Mouse (Mus musculus) liver, embryonic 14.5 days (tissue): ENCODE measurements around the gene Tex10. TPM values are rescaled to one million over a fixed set of nuclear protein-coding genes. Genes with fewer than 3 reads are reported as not detected.

Experiments used
- ATAC-seq: fragments of 200-750 bp; cut with Nextera tagmentation; 2 replicates; pipeline ENCODE4 v1.8.0; 2017; ENCODE audit warnings: moderate number of reproducible peaks, mild to moderate bottlenecking, moderate library complexity; ENCODE audit not compliant: insufficient read depth
- DNase-seq, 3 experiments: peaks; one replicate each; pipeline ENCODE4 v3.0.0-alpha.2; 2012 to 2013; ENCODE audit warnings: low read depth in 3 of 3, low spot score in 3 of 3
- H3K27ac ChIP-seq: fragments of 300-500 bp; sonication (generic); 2 replicates; pipeline ENCODE4 v1.5.1; 2014; ENCODE audit warnings: moderate library complexity, mild to moderate bottlenecking, control low read depth, inconsistent platforms
- H3K27me3 ChIP-seq: fragments of 300-500 bp; sonication (generic); 2 replicates; pipeline ENCODE4 v1.6.1; 2014; ENCODE audit warnings: mild to moderate bottlenecking, low read length, moderate library complexity; ENCODE audit not compliant: control insufficient read depth, insufficient read depth
- H3K36me3 ChIP-seq: fragments of 300-500 bp; sonication (generic); replicated peaks from 2 replicates; pipeline ENCODE4 v1.6.1; 2014; ENCODE audit warnings: low read depth; ENCODE audit not compliant: control insufficient read depth, insufficient read depth
- H3K4me1 ChIP-seq, 2 experiments: fragments of 200-500 bp in 1 of 2; fragments of 300-500 bp in 1 of 2; sonication (generic) in 1 of 2; replicated peaks; 2 replicates each; pipeline ENCODE4 v1.6.1; 2012 to 2014; ENCODE audit warnings: antibody characterized with exemption in 1 of 2, inconsistent platforms in 1 of 2, low read length in 1 of 2; ENCODE audit not compliant: control insufficient read depth in 2 of 2, insufficient read depth in 2 of 2
- H3K4me2 ChIP-seq: fragments of 300-500 bp; sonication (generic); 2 replicates; pipeline ENCODE4 v1.6.1; 2014; ENCODE audit warnings: low read depth, mild to moderate bottlenecking, control low read depth, moderate library complexity
- H3K4me3 ChIP-seq, 2 experiments: fragments of 200-500 bp in 1 of 2; fragments of 300-500 bp in 1 of 2; sonication (generic) in 1 of 2; 2 replicates each; pipeline ENCODE4 v1.5.1; 2012 to 2014; ENCODE audit warnings: low read depth in 2 of 2, low read length in 2 of 2, mild to moderate bottlenecking in 2 of 2, control low read depth in 1 of 2, inconsistent platforms in 1 of 2, moderate library complexity in 1 of 2; ENCODE audit not compliant: insufficient read depth in 1 of 2
- H3K9ac ChIP-seq: fragments of 300-500 bp; sonication (generic); replicated peaks from 2 replicates; pipeline ENCODE4 v1.6.1; 2014; ENCODE audit warnings: mild to moderate bottlenecking, control low read depth, moderate library complexity
- H3K9me3 ChIP-seq: fragments of 300-500 bp; sonication (generic); 2 replicates; pipeline ENCODE4 v1.6.1; 2016; ENCODE audit warnings: low read length, mixed read lengths; ENCODE audit not compliant: control insufficient read depth
- CTCF ChIP-seq: IDR thresholded peaks from 2 replicates; pipeline ENCODE4 v1.5.1; 2016; ENCODE audit warnings: antibody characterized with exemption, low read depth, control low read depth
- EP300 ChIP-seq: IDR thresholded peaks from 2 replicates; pipeline ENCODE4 v1.6.1; 2016; ENCODE audit warnings: antibody characterized with exemption, low read depth
- WGBS: fragments of 180-500 bp; shearing (Covaris S2); extraction: QIAGEN DNeasy Blood & Tissue Kit; methylation state at CpG from one replicate; pipeline ENCODE4 v1.1.7; 2014; ENCODE audit not compliant: insufficient replicate concordance; 5-methylcytosine and 5-hydroxymethylcytosine counted together
- polyA plus RNA-seq, 2 experiments: library from polyadenylated mRNA; depleted of rRNA in 1 of 2; stranded (reverse) in 1 of 2; unstranded in 1 of 2; fragments of >200 nt; fragmentation: Nextera tagmentation in 1 of 2; extraction: Ambion mirVana in 1 of 2; gene quantifications; 2 replicates each; pipeline versions ENCODE4 v1.2.1 to v1.2.3; 2012 to 2014

The Tex10 gene
- polyA plus RNA-seq (2012; rRNA removed) (7.8 and 10.5 TPM in 2 replicates), polyA plus RNA-seq (2014; fragmentation: Nextera tagmentation; extraction: Ambion mirVana) (21.9 and 23.4 TPM in 2 replicates)

DNA sequence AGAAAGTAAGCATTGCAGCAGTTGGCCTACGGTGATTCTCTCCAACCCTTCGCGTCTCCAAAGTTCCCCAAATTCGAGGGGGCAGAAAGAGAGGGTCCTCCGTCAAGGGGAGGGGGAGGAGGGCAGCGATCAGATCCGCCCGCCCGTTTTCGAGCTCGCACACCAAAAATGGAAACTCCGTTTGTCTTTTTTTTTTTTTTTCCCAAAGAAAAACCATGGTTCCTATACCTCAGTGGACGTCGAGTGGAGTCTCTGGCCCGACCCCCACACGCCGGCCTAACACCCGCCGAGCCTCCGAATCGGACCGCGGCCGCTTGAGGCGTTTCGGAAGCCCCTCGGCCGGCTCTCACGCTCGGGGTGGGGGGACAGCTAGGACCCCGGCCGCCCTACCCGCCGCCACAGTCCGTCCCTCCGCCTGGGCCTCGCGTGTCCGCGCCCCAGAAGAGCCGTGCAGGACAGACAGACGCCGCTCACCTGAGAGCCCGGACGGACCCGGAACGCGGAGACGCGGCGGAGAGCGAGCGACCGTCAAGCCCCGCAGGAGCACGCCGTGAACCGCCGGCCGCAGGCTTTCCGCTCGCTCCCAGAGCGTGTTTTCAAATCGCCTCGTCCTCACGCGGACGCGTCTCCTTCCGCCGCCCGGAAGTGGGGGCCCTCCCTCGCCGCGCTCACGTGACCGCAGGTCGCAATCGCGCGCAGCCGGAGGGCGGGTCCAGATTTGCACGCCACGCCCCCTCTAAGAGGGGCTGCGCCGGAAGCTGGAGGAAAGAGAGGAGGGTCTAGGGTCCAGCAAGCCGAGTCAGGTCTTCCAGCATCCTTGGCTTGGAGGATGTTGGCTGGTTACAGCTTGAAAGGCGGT lies at the start of gene Tex10:
Tex10 (minus strand) TSS at position 668 of the 859 bp plus-strand sequence.
- Histone ChIP-seq H3K4me1 (peaks cover 2 to 11% of the 10 kb centered on the region in 2 experiments; a peak in 3 of 4 replicates), H3K9me3 (no peaks in the 10 kb centered on the region), H3K27me3 (no peaks in the 10 kb centered on the region; the same call in 1 of the 2 replicates), H3K27ac (peak within 1 kb of the TSS; percentile 31; the same call in 1 of the 2 replicates), H3K4me3 (peak within 1 kb of the TSS; percentile 95 to 98), H3K36me3 (peaks cover 7% of the 10 kb centered on the region), H3K4me2 (peak within 1 kb of the TSS; percentile 94), H3K9ac (peak within 1 kb of the TSS; percentile 97)
- peak; percentile 89 for ATAC-seq
- WGBS, result under 1% methylated on average over 89 of the region's 89 CpGs
- TF ChIP-seq CTCF (no peak), EP300 (no peak)
- DNase-seq, result peak; percentile 67 to 71 (median 69)

DNA sequence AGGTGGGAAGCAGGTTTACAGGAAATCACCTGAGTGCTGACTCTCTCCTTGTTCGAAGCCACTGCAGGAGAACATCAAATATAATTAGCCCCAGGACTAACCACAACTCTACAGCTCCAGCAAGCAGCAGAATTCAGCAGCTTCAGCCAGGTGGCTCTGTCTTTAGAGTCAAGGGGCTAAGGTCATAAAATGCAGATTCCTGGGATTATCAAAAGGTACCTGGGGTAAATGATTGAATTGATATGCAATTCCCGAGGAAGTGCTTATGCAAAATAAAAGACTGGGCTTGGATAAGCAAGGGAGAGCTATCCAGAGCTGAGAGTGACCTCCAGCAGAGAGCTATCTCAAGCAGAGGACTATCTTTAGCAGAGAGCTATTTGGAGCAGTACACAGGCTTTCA lies 37.6 kb upstream of the Tex10 start:
- no peaks in the 10 kb centered on the region for H3K27me3 ChIP-seq
- TF ChIP-seq CTCF, result no peak
- TF ChIP-seq EP300, result no peak
- no peak overlapping the region for H3K4me3 ChIP-seq
- no peaks in the 10 kb centered on the region for H3K36me3 ChIP-seq
- 29% methylated on average over 2 of the region's 2 CpGs for WGBS
- H3K4me1 ChIP-seq, result no peaks in the 10 kb centered on the region
- H3K9me3 ChIP-seq, result no peaks in the 10 kb centered on the region
- H3K4me2 ChIP-seq, result no peak overlapping the region
- no peak overlapping the region for H3K9ac ChIP-seq
- ATAC-seq (no peak), DNase-seq (no peak)
- no peak overlapping the region for H3K27ac ChIP-seq

DNA sequence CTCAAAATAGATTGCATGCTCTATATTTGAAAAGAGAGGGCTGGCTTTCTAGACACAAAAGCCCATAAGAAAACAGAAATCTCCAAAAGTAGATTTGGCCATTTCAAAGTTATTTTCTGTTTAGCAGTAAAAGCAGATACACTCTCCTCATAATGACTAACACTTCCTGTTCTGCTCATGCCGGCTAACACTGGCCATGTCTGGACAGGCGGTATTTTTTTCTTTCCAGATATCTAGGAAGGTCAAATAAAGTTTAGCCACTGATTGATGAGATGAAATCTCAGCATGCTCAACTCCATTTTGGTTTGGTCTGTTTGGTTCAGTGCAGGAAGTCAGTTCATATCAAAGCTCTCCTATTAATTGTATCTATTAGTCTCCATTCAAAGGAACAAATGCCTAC lies 19.3 kb upstream of the Tex10 start:
- Histone ChIP-seq H3K27ac (no peak overlapping the region), H3K9me3 (no peaks in the 10 kb centered on the region), H3K4me3 (no peak overlapping the region), H3K4me1 (no peaks in the 10 kb centered on the region), H3K36me3 (no peaks in the 10 kb centered on the region), H3K9ac (no peak overlapping the region), H3K27me3 (no peaks in the 10 kb centered on the region), H3K4me2 (no peak overlapping the region)
- 41% methylated on average over 2 of the region's 2 CpGs for WGBS
- no peak for TF ChIP-seq EP300
- ATAC-seq (no peak), DNase-seq (no peak)

DNA sequence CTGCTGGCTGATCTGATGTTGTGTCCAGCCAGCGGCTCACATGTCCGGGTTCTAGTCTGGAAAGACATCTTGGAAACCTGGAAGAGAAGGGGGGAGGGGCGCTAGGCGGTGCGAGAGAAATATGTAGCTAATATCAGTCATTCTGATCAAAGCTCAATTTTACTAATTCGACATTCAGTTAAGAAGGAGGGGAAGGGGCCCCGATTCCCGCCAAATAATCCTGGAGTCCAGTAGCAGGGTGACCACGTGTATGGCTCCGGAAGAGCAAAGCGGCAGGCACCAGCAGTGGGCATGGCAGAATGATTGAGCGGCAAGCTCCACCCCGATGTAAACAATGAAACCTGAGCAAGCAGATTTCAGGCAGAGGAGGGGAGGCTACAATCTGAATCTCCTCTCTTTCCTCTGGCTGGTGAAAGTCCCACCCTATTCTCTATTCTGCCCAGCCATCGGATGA lies 18.1 kb upstream of the Tex10 start:
- no peak for TF ChIP-seq CTCF
- TF ChIP-seq EP300, result no peak
- 10% methylated on average over 14 of the region's 14 CpGs for WGBS
- H3K9ac ChIP-seq, result no peak overlapping the region
- H3K27me3 ChIP-seq, result no peaks in the 10 kb centered on the region
- H3K4me2 ChIP-seq, result peak overlapping the region; percentile 25
- ATAC-seq (no peak), DNase-seq (no peak)
- H3K9me3 ChIP-seq, result no peaks in the 10 kb centered on the region
- H3K4me1 ChIP-seq, result no peaks in the 10 kb centered on the region
- no peak overlapping the region for H3K27ac ChIP-seq
- 0 out of 4 replicates have a peak overlapping the region, but pooled peaks of 1 of the 2 experiments have one; percentile 4 for H3K4me3 ChIP-seq
- H3K36me3 ChIP-seq, result no peaks in the 10 kb centered on the region

DNA sequence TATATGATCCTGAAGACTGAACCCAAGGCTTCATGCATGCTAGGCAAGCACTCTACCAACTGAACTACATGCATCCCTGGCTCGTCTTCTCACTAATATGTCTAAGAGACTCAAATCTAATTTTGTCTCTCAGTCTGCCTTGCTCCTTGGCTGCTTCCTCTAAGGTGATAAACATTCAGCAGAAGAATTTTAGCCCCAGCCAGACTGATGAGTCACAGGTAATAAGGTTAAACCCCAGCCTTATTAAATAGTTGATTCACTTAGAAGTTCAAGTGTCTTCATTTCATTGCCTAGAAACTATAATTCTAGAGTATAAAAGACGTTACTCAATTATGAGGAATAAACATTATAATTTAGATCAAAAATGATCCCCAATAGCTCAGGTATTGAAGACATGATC lies 15.7 kb upstream of the Tex10 start:
- TF ChIP-seq EP300 (no peak), CTCF (no peak)
- ATAC-seq (no peak), DNase-seq (no peak)
- Histone ChIP-seq H3K4me2 (no peak overlapping the region), H3K36me3 (no peaks in the 10 kb centered on the region), H3K9me3 (no peaks in the 10 kb centered on the region), H3K9ac (no peak overlapping the region), H3K4me3 (no peak overlapping the region), H3K27ac (no peak overlapping the region), H3K4me1 (no peaks in the 10 kb centered on the region), H3K27me3 (no peaks in the 10 kb centered on the region)
- WGBS, result 57% methylated on average over 2 of the region's 2 CpGs
